Mouse (Mus musculus): ENCODE measurements around the gene Ush1g. TPM values are rescaled to one million over a fixed set of nuclear protein-coding genes. Genes with fewer than 3 reads are reported as not detected.

Ush1g gene
- polyA plus RNA-seq, 1 experiment from 2014 or later: 0.29 TPM

DNA sequence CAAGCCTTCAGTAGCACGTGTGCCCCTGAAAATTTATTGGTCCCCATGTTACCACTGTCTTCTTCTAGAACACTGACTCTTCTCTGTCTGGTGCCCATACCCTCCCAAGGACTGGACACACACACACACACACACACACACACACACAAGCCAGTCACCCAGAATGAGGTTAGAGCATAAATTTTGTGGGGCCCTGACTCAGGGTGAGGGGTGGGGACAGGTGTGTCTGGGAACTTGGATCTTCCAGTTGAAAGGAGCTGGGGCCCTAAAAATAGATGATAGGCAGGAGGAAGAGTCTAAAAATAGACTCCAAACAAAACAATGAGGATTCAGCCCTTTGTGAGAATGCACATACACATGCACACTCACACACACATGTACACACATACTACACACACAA is 13.1 kb downstream of the Ush1g start:
- Histone ChIP-seq H3K27ac (ENCODE audit: low read depth) (no peak overlapping the region), H3K9ac (replicated peaks) (no peak overlapping the region), H3K36me3 (replicated peaks; ENCODE audit: insufficient read depth, low read length) (no peaks in the 10 kb centered on the region), H3K9me3 (ENCODE audit: low read length) (no peaks in the 10 kb centered on the region), H3K4me2 (ENCODE audit: low read depth, low read length) (no peak overlapping the region), H3K4me3 (ENCODE audit: low read depth, low read length) (no peak overlapping the region), H3K4me1 (ENCODE audit: insufficient read depth) (no peaks in the 10 kb centered on the region), H3K27me3 (ENCODE audit: insufficient read depth, low read length) (no peaks in the 10 kb centered on the region)
- TF ChIP-seq CTCF (IDR thresholded peaks at IDR 0.05; ENCODE audit: low read depth) (no peak), EP300 (IDR thresholded peaks at IDR 0.05; ENCODE audit: low read depth) (no peak)
- no peak for DNase-seq
- WGBS (ENCODE audit: insufficient replicate concordance): 44% methylated on average over 1 of the region's 1 CpGs
- no peak for ATAC-seq

DNA sequence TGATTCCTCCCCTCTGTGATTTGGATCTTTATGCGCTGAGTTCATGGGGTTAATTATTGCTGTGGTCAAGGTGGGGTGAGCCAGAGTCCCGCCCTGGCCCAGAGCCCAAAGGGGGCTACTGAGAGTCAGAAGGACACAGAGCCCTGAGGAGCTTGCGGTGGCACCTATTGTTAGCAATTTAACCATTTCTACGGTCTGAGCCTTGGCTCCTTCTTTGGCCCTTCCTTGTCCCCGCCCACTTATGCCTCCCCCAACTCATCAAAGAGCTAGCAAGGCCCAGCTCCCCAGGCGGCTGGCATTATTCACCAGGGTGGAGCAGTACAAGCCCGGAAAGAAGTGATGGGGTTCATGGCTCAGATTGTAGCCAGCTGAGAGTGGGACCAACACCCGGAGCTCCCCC is 15.0 kb downstream of the Ush1g start, which contains the start of gene Otop2:
TSS of gene Otop2 (plus strand) at position 301 of the 400 bp plus-strand sequence.
- Histone ChIP-seq H3K9ac (replicated peaks) (no peak within 1 kb of the TSS), H3K36me3 (replicated peaks; ENCODE audit: insufficient read depth, low read length) (no peaks in the 10 kb centered on the region), H3K27me3 (ENCODE audit: insufficient read depth, low read length) (no peaks in the 10 kb centered on the region), H3K4me3 (ENCODE audit: low read depth, low read length) (no peak within 1 kb of the TSS), H3K4me2 (ENCODE audit: low read depth, low read length) (no peak within 1 kb of the TSS), H3K4me1 (ENCODE audit: insufficient read depth) (no peaks in the 10 kb centered on the region), H3K9me3 (ENCODE audit: low read length) (no peaks in the 10 kb centered on the region), H3K27ac (ENCODE audit: low read depth) (no peak within 1 kb of the TSS)
- TF ChIP-seq CTCF (IDR thresholded peaks at IDR 0.05; ENCODE audit: low read depth): no peak
- no peak for TF ChIP-seq EP300 (IDR thresholded peaks at IDR 0.05; ENCODE audit: low read depth)
- DNase-seq: no peak
- 41% methylated on average over 8 of the region's 8 CpGs for WGBS (ENCODE audit: insufficient replicate concordance)
- ATAC-seq: no peak

DNA sequence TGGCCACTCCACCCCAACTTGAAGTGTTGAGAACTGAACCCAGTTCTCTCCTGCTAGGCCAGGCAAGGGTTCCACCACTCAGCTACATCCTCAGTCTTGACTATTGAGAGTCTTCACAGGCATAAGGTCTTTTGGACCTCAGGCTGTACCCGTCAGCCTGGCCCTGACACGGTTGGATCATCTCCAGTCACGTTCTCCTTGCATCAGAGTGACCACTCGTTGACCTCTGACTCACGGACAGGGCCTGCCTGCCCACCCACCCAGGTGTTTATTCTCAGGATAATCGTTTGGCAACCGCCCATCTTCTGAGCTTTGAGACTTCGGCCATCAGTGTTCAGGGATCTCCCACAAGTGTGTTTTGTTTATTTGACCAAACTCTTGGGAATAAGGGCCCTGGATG is 18.7 kb downstream of the Ush1g start:
- no peak for DNase-seq
- 48% methylated on average over 8 of the region's 8 CpGs for WGBS (ENCODE audit: insufficient replicate concordance)
- Histone ChIP-seq H3K4me1 (ENCODE audit: insufficient read depth) (no peaks in the 10 kb centered on the region), H3K4me2 (ENCODE audit: low read depth, low read length) (no peak overlapping the region), H3K9me3 (ENCODE audit: low read length) (no peaks in the 10 kb centered on the region), H3K9ac (replicated peaks) (no peak overlapping the region), H3K36me3 (replicated peaks; ENCODE audit: insufficient read depth, low read length) (no peaks in the 10 kb centered on the region), H3K4me3 (ENCODE audit: low read depth, low read length) (no peak overlapping the region), H3K27me3 (ENCODE audit: insufficient read depth, low read length) (no peaks in the 10 kb centered on the region), H3K27ac (ENCODE audit: low read depth) (no peak overlapping the region)
- TF ChIP-seq EP300 (IDR thresholded peaks at IDR 0.05; ENCODE audit: low read depth) (no peak), CTCF (IDR thresholded peaks at IDR 0.05; ENCODE audit: low read depth) (no peak)
- ATAC-seq: peak; percentile 55; the same call in 1 of the 2 replicates

DNA sequence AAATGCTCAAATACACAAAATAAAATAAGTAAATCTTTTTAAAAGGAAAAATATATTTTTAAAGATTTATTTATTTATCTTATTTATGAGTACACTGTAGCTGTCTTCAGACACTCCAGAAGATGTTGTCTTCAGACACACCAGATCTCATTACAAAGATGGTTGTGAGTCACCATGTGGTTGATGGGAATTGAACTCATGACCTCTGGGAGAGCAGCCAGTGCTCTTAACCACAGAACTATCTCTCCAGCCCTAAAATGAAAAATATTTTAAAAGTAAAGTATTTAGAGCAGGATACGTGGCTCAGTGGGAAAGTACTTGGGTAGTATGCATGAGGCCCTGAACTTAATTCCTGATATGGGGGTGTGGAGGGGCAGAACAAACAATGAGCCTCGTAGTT is 20.5 kb downstream of the Ush1g start:
- Histone ChIP-seq H3K36me3 (replicated peaks; ENCODE audit: insufficient read depth, low read length) (no peaks in the 10 kb centered on the region), H3K4me3 (ENCODE audit: low read depth, low read length) (no peak overlapping the region), H3K9ac (replicated peaks) (no peak overlapping the region), H3K4me1 (ENCODE audit: insufficient read depth) (peaks cover 3% of the 10 kb centered on the region; the same call in 1 of the 2 replicates), H3K27me3 (ENCODE audit: insufficient read depth, low read length) (peaks cover 4% of the 10 kb centered on the region; the same call in 1 of the 2 replicates), H3K4me2 (ENCODE audit: low read depth, low read length) (no peak overlapping the region), H3K9me3 (ENCODE audit: low read length) (no peaks in the 10 kb centered on the region), H3K27ac (ENCODE audit: low read depth) (no peak overlapping the region)
- WGBS (ENCODE audit: insufficient replicate concordance): 82% methylated on average over 2 of the region's 2 CpGs
- TF ChIP-seq CTCF (IDR thresholded peaks at IDR 0.05; ENCODE audit: low read depth): no peak
- no peak for TF ChIP-seq EP300 (IDR thresholded peaks at IDR 0.05; ENCODE audit: low read depth)
- DNase-seq (no peak), ATAC-seq (no peak)

DNA sequence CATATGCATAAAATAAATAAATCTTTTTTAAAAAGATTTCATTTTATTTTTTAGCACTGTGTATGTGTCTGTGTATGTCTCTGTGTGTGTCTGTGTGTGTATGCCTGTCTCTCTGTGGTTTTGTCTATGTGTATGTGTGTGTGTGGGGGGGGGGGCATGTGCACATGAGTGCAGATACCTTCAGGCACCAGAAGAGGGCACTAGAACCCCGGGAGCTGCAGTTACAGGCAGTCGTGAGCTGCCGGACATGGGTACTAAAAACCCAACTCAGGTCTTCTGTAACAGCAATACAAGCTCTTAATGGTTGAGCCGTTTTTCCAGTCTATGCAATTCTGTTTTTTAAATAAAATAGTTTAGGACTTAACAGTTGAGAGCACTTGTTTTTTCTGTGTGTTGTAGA is 21.1 kb downstream of the Ush1g start:
- no peaks in the 10 kb centered on the region for H3K9me3 ChIP-seq (ENCODE audit: low read length)
- H3K27me3 ChIP-seq (ENCODE audit: insufficient read depth, low read length): peaks cover 4% of the 10 kb centered on the region; the same call in 1 of the 2 replicates
- TF ChIP-seq CTCF (IDR thresholded peaks at IDR 0.05; ENCODE audit: low read depth): no peak
- no peak for TF ChIP-seq EP300 (IDR thresholded peaks at IDR 0.05; ENCODE audit: low read depth)
- WGBS (ENCODE audit: insufficient replicate concordance): 76% methylated on average over 4 of the region's 4 CpGs
- no peak overlapping the region for H3K4me2 ChIP-seq (ENCODE audit: low read depth, low read length)
- no peak for DNase-seq
- peaks cover 3% of the 10 kb centered on the region; the same call in 1 of the 2 replicates for H3K4me1 ChIP-seq (ENCODE audit: insufficient read depth)
- no peak overlapping the region for H3K9ac ChIP-seq (replicated peaks)
- ATAC-seq: no peak
- H3K36me3 ChIP-seq (replicated peaks; ENCODE audit: insufficient read depth, low read length): no peaks in the 10 kb centered on the region
- no peak overlapping the region for H3K4me3 ChIP-seq (ENCODE audit: low read depth, low read length)
- H3K27ac ChIP-seq (ENCODE audit: low read depth): no peak overlapping the region

DNA sequence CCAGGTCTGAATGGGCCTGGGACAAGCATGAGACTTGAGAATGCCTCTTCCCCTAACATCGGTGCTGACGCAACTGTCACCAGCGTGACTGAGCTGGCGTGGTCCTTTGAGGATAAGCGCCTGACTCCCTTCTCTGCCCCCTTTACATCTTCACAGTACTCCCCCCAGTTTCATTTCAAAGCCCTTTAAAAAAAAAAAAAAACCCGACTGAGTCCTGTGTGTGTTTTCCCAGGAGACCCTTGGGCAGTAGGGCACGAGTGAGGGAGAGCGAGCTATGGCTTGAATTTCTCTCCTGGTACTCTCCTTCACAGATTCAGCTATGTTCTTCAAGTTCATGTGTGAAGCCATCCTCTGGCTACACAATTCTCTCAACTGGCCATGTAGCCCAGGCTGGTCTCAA is 23.7 kb downstream of the Ush1g start:
- H3K27me3 ChIP-seq (ENCODE audit: insufficient read depth, low read length): peaks cover 4% of the 10 kb centered on the region; the same call in 1 of the 2 replicates
- H3K9ac ChIP-seq (replicated peaks): no peak overlapping the region
- H3K4me2 ChIP-seq (ENCODE audit: low read depth, low read length): peak overlapping the region; percentile 70
- H3K4me1 ChIP-seq (ENCODE audit: insufficient read depth): peaks cover 8% of the 10 kb centered on the region
- no peak for ATAC-seq
- H3K36me3 ChIP-seq (replicated peaks; ENCODE audit: insufficient read depth, low read length): 0 out of 2 replicates have a peak, but pooled peaks cover 2% of the 10 kb centered on the region
- no peak overlapping the region for H3K4me3 ChIP-seq (ENCODE audit: low read depth, low read length)
- TF ChIP-seq CTCF (IDR thresholded peaks at IDR 0.05; ENCODE audit: low read depth) (no peak), EP300 (IDR thresholded peaks at IDR 0.05; ENCODE audit: low read depth) (no peak)
- 61% methylated on average over 8 of the region's 8 CpGs for WGBS (ENCODE audit: insufficient replicate concordance)
- H3K9me3 ChIP-seq (ENCODE audit: low read length): no peaks in the 10 kb centered on the region
- DNase-seq: no peak
- peak overlapping the region; percentile 66; the same call in 1 of the 2 replicates for H3K27ac ChIP-seq (ENCODE audit: low read depth)

Data from liver, postnatal 0 days (tissue).